Mouse (Mus musculus): ENCODE measurements at regions not wholly inside any gene's neighbourhood (a gene's known extent, or its start where the extent isn't known, plus 50 kb on each side); places are given as distances from the start of the nearest gene placed in this dataset.

DNA sequence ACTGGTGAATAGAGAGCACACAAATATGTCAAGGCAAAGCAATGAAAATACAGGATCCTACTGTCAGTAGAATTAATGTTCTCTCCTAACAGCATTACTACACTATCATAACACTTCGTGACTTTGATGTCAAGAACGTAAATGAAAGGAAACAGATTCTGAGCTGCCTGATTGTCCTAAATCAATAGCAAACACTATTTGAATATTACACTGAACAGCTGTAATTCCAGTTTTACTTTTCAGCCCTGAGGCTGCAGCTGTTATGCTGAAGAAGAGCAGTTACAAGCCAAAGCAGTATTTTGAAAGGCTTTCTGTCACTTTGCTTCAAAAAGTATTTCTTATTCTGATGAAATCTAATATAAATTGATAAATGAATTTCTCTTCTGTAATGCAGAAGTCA is 828.7 kb upstream of the Adgrl2 start:
- no peak for DNase-seq (ENCODE audit: low read depth, low spot score)

DNA sequence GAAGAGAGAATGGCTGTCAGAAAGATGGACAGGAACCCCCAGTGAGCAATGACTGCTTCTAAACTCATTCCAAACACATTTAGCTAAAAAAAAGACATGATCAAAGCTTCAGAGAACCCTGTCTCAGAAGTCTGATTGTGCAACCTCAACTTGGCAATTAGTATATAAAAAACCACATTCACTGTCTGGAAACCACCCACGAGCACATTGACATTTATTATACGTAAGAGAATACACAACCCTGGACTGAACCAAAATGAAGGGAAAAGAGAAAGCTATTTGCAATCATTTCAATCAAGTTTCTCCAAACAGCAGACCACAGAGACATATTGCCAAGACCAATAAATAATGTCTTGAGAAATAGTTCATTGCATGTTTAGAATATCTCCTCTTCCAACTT is 820.7 kb upstream of the Adgrl2 start:
- no peak for DNase-seq (ENCODE audit: low read depth, low spot score)

DNA sequence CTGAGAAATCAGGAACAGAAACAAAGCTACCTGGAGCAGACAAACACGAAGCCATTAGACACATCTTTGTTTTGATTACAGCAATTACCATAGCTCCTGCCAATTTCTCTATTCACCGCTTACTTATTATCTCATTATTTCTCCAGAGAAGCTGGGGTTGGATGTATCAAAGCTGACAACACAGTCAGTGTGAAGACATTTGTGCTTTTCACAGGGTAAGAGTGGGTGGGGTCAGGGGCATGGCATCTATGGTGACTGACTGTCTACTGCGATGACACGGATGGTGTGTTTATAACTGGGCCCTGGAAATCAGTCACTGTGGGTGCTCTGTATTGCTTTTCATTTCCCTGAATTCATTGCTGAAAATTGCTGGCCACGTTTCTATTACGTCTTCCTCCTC is 815.0 kb upstream of the Adgrl2 start:
- DNase-seq (ENCODE audit: low read depth, low spot score): no peak

DNA sequence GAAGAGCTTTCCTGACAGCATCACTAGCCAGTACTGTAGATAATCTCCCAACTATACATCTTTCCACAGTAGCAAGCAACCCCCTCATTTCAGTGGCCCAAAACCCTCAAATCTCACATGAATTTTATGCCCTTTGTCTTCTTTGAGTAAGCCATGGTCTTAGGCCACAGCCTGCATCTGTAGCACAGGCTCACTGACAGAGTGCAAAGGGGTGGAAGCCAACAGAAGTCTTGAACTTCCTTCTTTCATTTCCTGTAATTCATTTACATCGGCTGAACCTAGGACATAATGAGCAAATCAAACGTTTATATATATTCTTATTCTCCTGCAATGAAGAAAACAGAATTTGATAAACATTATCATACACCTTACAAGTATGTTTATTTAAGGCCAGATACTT is 805.8 kb upstream of the Adgrl2 start:
- DNase-seq (ENCODE audit: low read depth, low spot score): no peak

DNA sequence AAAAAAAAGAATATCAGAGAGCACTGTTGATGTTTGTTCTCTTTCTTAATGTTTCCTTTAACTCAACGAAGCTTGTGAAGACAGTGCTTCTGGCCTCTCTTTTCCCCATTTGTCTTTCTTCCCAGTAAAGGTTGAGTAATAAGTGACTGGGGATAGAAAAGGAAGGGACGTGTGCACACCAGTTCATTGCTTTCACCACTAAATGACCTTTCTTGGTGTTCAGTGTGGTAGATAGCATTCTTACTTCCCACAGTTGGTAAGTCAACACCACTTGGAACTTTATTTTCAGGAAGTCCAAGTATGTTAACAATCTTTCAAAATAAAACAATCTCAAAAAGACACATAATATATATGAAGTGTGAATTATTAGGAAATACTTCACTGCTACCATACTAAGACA is 801.2 kb upstream of the Adgrl2 start:
- no peak for DNase-seq (ENCODE audit: low read depth, low spot score)

DNA sequence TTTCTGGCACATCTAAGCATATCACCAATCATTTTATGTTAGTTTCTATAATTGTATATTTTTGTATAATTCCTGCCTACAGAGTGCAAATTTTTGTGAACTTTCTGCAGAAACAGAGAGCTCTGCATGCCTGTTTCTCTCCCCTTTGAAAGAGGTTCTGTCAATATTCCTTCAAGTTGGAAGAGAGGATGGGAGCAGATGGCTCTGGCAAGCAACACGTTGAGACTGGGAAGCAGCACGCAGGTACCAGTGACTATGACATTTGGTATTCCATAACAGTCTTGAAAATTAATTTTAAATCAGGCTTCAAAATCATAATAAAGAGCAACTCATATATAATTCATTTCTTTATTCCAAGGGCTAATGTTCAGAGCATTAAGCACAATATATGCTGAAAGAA is 795.7 kb upstream of the Adgrl2 start:
- DNase-seq (ENCODE audit: low read depth, low spot score): peak; percentile 32

DNA sequence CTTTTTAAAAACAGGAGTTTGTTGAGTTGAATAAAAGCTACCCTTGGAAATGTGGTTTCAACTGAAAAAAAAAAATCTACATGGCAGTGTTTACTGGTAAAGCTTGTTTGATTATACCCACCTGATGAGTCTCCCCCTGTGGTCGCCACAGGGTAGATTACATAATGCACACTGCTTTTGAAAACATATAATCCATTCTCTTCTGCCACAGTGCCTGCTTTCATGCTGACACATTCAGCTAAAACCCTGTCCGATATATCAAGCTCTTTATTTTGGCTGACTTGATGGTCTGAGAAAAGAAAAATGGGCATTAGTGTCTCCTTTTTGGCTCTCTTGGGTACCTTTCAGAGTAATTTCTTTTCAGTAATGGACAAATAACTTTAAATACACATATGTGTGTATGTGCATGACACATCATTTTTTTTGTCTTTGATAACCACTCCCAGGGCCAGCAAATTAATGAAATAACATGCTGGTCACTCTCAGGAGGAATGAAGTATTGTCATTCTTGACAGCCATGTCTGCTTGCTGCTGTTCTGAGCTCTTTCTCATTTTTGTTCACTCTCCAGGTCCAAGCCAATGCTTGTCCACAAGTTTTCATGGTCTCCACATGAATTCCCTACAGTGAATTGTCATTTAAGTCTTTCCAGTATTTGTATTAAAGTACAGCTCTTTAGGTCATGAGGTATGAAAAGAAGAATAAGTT is 793.7 kb upstream of the Adgrl2 start:
- DNase-seq (ENCODE audit: low read depth, low spot score): no peak

DNA sequence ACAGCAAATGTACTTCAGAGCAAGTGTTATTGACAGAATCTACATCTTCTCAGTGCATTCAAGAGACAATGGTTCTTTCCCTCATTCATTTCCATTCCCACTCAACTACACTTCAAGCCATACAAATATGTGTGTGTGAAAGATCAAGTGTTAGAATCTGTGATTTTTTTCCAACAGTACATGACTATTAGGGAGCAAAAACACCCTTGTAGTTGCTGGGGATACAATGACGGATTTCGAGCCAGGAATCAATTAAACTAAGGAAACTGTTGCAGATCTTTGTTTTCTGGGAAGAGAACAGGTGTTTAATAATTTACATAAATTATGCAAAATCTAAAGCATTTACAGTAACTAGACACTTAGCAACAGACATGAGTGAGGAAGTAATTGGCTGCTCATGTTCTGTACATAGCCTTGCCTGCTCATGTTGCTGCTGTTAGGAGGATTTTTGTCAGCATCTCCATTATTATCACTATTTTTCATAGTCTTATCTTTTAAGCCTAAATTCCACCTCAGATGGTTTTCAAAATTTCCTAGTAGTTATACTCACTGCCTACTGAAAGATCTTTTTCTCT is 777.6 kb upstream of the Adgrl2 start:
- no peak for DNase-seq (ENCODE audit: low read depth, low spot score)

DNA sequence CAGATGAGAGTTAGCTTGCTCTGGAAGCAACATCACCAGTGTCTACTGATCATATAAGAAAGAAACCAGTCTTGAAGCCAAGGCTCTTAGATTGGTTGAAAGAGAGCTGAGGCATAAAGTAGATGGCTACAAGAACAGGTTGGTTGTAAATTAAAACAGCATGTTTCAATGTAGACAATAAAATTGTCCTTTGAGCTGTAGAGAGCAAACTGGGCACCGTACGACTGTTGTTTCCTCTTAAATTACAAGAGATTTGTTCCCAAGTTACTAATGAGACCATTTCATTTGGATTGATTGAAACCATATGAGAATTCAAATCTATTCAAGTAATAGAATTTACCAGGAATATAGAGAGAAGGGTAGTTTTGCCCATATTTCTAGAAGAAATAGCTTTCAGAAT is 770.9 kb upstream of the Adgrl2 start:
- no peak for DNase-seq (ENCODE audit: low read depth, low spot score)

DNA sequence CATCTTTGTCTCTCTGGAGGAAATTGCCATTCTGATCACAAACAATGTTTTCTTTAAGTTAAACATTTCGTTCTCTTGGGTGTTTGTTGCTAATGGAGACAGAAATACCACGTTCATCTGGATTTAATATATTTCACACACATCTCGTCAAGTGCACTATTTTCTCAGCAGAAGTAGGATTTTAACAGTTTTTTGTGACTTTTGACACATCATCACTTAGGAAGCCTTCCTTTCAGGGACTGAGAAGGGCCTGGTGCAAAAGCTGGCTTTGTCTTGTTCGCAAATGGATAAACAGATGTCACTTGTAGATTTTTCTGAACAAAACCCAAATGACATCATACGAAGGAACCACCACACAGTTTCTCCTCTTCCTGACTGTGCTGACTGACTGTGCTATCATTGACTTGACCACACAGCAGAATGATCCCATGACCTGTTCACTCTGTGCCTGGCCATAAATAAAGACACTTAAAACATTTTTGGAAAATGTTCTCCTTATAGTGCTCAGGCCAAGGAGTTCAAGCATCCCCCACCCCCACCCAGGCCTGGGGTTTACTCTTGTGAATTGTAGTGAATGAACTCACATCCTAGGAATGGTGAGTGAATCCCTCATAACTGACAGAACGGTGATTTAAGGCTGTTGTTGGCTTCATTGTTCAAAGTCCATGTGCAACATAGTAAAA is 767.7 kb upstream of the Adgrl2 start:
- peak; percentile 2 for DNase-seq (ENCODE audit: low read depth, low spot score)

DNA sequence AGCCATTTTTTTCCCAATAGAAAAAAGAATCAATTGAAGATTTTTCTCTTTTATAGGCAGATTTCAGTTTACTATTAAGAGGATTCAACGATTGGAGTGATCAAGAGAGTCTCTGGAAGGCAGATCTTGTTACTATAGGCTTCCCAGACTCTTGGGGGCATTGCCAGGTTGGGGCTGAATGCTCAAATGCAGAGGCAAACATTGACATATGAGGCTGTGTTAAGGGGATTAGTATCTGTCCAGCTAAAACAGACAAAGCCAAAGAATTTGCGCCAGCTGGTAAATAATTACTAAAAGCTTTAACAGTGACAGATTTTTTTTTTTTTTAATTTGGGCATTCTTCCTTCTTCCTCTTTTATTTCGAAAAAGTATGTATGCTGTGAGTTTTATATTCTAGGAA is 745.7 kb upstream of the Adgrl2 start:
- DNase-seq (ENCODE audit: low read depth, low spot score): no peak

DNA sequence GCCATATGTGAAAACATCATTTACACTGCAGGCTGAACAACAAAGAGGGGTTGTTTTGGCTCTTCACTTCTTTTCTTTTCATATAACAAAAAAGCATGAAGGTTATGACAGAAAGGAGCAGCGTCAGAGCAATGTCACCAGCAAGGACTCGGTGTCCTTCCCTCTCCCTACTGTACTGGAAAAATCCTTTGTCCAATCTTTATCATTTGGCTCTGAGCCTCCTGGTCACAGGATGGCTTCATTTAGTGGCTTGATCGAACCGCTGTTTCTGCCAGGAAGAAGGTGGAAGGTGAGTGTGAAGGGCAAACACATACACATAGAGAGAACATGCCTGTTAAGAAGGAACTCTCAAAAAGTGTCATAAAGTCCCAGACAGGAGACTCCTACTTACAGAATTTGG is 735.9 kb upstream of the Adgrl2 start:
- DNase-seq (ENCODE audit: low read depth, low spot score): no peak

DNA sequence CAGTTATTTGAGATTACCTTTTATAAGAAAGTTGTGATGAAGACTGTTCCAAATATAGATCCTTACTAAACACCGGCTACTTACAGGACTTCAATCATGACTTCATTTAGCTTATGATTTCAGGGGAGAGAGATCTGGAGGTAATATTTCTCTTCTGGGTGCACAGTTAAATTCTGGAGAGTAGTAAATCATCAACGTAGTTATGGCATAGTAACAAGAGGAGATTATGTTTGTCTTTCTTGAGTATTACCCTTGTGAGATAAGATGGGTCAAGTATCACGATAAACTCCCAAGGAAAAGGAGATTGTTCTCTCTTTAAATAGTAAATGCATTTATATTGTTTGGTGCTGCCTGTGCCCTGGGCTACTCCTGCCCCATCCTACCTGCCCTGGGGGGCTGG is 734.5 kb upstream of the Adgrl2 start:
- DNase-seq (ENCODE audit: low read depth, low spot score): no peak

DNA sequence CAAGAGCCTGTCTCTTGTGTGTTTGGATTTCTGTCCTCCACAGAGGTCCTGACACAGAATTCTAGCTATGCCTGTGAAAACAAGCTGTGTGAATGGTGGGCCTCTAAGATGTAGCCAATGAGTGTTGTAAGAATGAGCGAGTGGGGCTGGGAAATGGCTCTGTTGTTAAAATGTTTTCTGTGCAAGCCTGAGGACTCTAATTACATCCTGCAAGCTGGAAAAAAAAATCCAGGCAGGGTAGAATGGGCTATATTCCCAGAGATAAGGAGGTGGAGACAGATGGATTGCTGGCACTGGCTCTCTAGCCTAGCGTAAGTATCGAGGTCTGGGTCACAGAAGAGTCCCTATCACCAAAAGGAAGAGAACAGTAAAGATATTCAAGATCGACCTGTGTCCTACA is 731.5 kb upstream of the Adgrl2 start:
- DNase-seq (ENCODE audit: low read depth, low spot score): peak; percentile 35

DNA sequence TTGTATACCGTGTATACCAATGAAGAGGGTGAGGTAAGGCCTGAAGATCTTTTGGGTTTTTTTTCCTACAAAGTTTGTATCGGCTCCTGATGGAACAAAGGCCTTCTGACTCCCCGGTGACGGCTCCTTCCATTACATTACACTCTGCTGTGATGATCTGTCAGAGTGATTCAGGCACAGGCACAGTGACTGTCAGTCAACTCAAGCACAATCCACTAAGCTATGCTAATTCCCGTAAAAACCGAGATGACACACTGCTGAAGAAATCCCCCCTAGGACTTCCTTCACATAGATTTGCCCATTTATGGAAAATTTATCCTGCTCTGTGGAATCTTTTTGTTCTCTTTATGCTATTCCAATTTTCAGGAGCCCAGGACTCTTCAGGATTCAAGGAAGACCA is 730.0 kb upstream of the Adgrl2 start:
- DNase-seq (ENCODE audit: low read depth, low spot score): peak; percentile 19

DNA sequence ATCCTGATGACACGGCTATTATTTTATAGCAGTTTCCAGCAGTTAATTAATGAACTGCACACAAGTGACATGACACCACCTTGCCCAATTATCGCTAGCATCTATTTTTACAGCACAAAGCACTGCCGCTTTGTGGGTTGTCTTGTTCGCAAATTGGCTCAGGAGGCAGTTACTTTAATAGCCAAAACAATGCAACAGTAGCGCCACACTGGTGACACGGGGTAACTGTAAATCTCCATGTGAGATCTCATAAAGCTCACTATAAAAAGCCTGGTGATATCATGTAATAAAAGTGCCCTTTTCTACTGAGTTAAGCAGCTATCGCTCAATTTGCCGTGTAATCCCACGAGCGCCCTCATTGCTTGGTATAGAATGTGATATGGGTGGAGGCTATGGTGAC is 715.4 kb upstream of the Adgrl2 start:
- peak; percentile 56 for DNase-seq (ENCODE audit: low read depth, low spot score)

DNA sequence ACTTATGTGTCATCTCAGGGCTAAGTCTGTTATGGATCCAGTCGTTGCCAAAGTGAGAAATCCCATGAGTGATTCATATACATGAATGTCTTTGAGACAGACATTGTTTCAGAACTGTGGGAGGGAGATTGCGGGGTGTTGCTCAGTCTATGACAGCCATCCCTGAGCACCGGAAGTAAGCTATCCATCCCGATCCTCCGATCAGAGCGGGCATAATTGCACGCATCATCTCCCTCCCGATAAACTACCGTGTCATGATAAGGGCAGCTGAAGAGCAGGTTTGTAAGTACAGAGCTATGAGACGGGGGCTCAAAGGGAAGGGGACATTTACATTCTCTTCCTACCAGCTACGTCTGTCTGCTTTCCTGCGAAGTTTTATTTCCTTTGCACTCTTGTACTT is 715.0 kb upstream of the Adgrl2 start:
- peak; percentile 26 for DNase-seq (ENCODE audit: low read depth, low spot score)

DNA sequence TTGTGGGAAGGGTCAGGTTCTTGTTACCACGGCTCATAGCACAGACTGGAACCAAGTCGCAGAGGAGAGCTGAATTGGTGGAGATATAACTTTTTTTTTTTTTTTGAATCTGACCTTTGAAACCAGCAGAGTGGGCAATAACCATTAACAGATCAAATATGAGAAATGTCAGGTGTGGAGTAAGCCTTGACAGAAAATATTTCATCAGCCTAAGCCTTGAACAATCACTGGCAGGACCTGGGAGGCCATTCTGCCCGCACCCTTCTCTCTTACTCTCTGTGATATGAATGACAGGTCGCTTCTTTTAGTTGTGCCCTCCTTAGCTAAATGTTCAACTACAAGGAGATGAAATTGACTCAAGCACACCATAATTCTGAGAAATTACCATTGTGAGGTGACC is 714.1 kb upstream of the Adgrl2 start:
- no peak for DNase-seq (ENCODE audit: low read depth, low spot score)

DNA sequence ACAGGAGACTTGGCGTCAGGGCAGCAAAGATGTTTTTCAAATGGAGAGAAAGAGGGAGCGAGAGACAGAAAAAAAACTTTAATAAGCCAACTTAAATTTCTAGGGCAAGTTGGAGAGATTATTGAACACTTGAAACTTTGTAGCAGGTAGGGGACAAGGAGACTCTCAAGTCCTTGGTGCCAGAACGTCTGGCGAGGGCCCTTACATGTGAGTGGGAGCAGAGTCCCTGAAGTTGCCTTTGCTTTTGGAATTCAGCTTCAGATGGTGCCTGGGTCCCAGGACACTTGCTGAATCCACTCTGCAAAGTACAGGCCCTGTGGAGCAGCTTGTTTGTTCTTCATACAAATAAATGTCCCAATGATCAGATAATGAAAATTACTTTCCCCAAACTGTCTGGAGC is 693.2 kb upstream of the Adgrl2 start:
- DNase-seq (ENCODE audit: low read depth, low spot score): no peak

DNA sequence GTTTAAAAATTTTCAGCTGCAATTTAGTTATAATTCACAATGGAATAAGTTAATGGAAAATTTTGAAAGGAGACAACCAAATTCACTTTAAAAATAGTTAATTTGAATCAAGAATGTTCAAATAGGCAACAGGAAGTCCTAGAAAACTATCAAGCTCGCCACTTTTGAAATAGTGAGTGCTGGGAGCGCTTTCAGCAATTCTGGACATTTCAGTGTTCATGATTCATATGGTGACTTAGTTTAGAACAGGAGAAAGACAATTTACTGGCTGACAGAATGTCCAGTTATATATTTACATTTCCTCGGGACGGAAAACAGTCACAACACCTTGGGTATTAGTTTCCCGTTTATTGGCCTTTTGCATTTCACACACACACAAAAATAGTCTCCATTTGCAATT is 691.9 kb upstream of the Adgrl2 start:
- no peak for DNase-seq (ENCODE audit: low read depth, low spot score)

DNA sequence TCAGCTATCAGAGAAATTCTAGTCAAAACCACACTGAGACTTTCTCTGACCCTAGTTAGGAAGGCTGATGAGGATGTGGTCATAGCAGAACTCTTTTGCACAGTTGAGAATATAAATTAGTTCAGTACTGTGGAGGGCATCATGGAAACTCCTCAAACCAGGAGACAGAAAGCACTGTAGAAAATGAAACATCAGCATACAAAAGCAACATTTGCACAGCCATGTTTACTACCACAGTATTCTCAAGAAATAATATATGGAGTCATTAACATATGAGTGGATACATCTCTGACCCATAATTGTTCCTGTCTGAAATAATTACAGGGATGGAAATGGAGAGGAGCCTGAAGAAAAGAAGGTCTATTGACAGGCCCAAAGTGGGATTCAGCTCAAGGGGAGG is 683.6 kb upstream of the Adgrl2 start:
- DNase-seq (ENCODE audit: low read depth, low spot score): no peak

DNA sequence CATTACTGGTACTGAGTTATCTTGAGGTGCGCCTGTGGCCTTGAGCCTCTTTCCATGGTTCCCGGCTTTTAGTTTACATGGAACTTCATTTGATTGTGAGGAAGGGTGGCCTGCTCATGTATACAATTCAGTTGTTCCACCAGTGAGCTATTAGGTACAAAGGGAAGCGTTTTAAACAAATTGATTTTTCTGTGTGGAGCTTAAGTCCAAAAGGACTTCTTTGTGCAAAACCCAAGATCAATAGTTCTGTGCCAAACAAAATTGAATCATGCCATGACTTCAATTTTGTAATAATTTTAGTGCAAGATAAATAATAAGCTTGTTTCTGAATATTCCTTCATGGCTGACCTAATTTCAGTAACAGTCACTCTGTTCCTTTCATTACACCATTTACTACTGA is 674.3 kb upstream of the Adgrl2 start:
- DNase-seq (ENCODE audit: low read depth, low spot score): no peak

DNA sequence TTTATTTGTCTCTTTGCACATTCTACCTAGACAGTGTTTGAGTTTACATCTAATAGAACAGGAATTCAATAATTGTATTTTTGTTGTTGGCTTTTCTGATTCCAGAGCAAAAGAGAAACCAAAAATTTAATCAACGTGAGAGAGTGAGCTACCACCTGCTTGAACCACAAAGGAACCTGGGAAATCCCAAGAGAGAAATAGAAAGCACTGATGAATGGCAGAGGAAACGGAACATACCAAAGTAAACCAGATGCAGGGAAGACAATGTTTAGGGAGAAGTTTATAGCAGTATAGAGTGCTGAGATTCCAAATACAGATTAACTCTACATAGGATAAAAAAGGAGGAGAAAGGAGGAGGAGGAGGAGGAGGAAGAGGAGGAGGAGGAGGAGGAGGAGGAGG is 648.0 kb upstream of the Adgrl2 start:
- no peak for DNase-seq (ENCODE audit: low read depth, low spot score)
